Comparison of ENCODE assay signal across 23 mouse cellular contexts in genomic region chr17:62775401-62775800, GRCm38 (mm10).
A peak's percentile ranks its signal among the peaks of the same experiment; 100 is the strongest.
DNase-seq lines count a peak whose midpoint lies in the region; ATAC-seq and TF ChIP-seq lines count a peak whose summit lies in the region.
"Had no signal": no experiment of that assay in that cellular context is flagged by ENCODE, and none has a peak within 500 bp of the region (broad histone marks: within the 10 kb centered on the region; RNA-seq: fewer than 3 reads in every experiment).

No protein-coding gene starts in this region.

- H3K4me1 ChIP-seq in midbrain, embryonic 10.5 days = peaks cover 54% of the 10 kb centered on the region
- H3K4me1 ChIP-seq in midbrain, postnatal 0 days (ENCODE audit: insufficient read depth, low read length) = no peaks in the 10 kb centered on the region
- peaks cover 21% of the 10 kb centered on the region for H3K4me1 ChIP-seq in intestine, embryonic 16.5 days (ENCODE audit: control insufficient read depth, insufficient read depth, low read length)
- peaks cover 30% of the 10 kb centered on the region for H3K4me1 ChIP-seq in stomach, embryonic 16.5 days (ENCODE audit: control insufficient read depth, insufficient read depth, low read length)

- H3K36me3 ChIP-seq in midbrain, embryonic 10.5 days = 0 out of 2 replicates have a peak, but pooled peaks cover 2% of the 10 kb centered on the region
- no peaks in the 10 kb centered on the region for H3K36me3 ChIP-seq in midbrain, postnatal 0 days (ENCODE audit: insufficient read depth, low read length)
- H3K36me3 ChIP-seq in intestine, embryonic 16.5 days (ENCODE audit: control insufficient read depth, insufficient read depth, low read length) = no peaks in the 10 kb centered on the region
- no peaks in the 10 kb centered on the region for H3K36me3 ChIP-seq in stomach, embryonic 16.5 days (ENCODE audit: control insufficient read depth, insufficient read depth, low read length)
- H3K36me3 ChIP-seq: embryonic facial prominence, embryonic 12.5 days; forebrain, embryonic 12.5 days; G1E; heart, embryonic 10.5 days; hindbrain, embryonic 13.5 days had no signal

- TF ChIP-seq CTCF in midbrain, postnatal 0 days (IDR thresholded peaks at IDR 0.05) = no peak

- H3K9me3 ChIP-seq in midbrain, embryonic 10.5 days (replicated peaks) = no peaks in the 10 kb centered on the region
- no peaks in the 10 kb centered on the region for H3K9me3 ChIP-seq in midbrain, postnatal 0 days (ENCODE audit: low read length)
- H3K9me3 ChIP-seq in intestine, embryonic 16.5 days (ENCODE audit: control insufficient read depth, low read length) = no peaks in the 10 kb centered on the region
- H3K9me3 ChIP-seq in stomach, embryonic 16.5 days (replicated peaks; ENCODE audit: control insufficient read depth, low read length) = no peaks in the 10 kb centered on the region
- H3K9me3 ChIP-seq: embryonic facial prominence, embryonic 12.5 days; forebrain, embryonic 12.5 days; heart, embryonic 10.5 days; hindbrain, embryonic 13.5 days had no signal

- H3K9ac ChIP-seq in midbrain, postnatal 0 days (replicated peaks; ENCODE audit: low read length, poor library complexity, severe bottlenecking) = no peak overlapping the region
- H3K9ac ChIP-seq in intestine, embryonic 16.5 days (ENCODE audit: low read depth, low read length) = no peak overlapping the region
- no peak overlapping the region for H3K9ac ChIP-seq in stomach, embryonic 16.5 days (ENCODE audit: low read length)
- H3K9ac ChIP-seq: embryonic facial prominence, embryonic 12.5 days; forebrain, embryonic 12.5 days; hindbrain, embryonic 13.5 days had no signal

- peaks cover 14% of the 10 kb centered on the region; the same call in 1 of the 2 replicates for H3K27me3 ChIP-seq in midbrain, embryonic 10.5 days (ENCODE audit: low read depth, poor library complexity, severe bottlenecking)
- H3K27me3 ChIP-seq in midbrain, postnatal 0 days (ENCODE audit: insufficient read depth, low read length) = no peaks in the 10 kb centered on the region
- H3K27me3 ChIP-seq in intestine, embryonic 16.5 days (replicated peaks; ENCODE audit: control insufficient read depth, insufficient read depth, low read length) = no peaks in the 10 kb centered on the region
- H3K27me3 ChIP-seq in stomach, embryonic 16.5 days (ENCODE audit: control insufficient read depth, insufficient read depth, low read length) = no peaks in the 10 kb centered on the region
- H3K27me3 ChIP-seq: embryonic facial prominence, embryonic 12.5 days; forebrain, embryonic 12.5 days; hindbrain, embryonic 13.5 days had no signal

- no peak overlapping the region for H3K4me3 ChIP-seq in midbrain, embryonic 10.5 days
- no peak overlapping the region for H3K4me3 ChIP-seq in midbrain, postnatal 0 days (ENCODE audit: low read depth, low read length)
- H3K4me3 ChIP-seq in intestine, embryonic 16.5 days (ENCODE audit: low read length) = no peak overlapping the region
- no peak overlapping the region for H3K4me3 ChIP-seq in stomach, embryonic 16.5 days (replicated peaks; ENCODE audit: low read length)
- H3K4me3 ChIP-seq: embryonic facial prominence, embryonic 12.5 days; forebrain, embryonic 12.5 days; gastrocnemius, adult 2 months; heart, embryonic 10.5 days; hindbrain, embryonic 13.5 days had no signal

- ATAC-seq in midbrain, postnatal 0 days (ENCODE audit: low FRiP score) = no peak
- ATAC-seq in intestine, embryonic 16.5 days = no peak
- ATAC-seq in stomach, embryonic 16.5 days (ENCODE audit: insufficient read depth, low FRiP score) = no peak
- ATAC-seq in erythroblast, adult 5-6 weeks (replicated peaks; ENCODE audit: low FRiP score, poor library complexity, severe bottlenecking) = no peak
- ATAC-seq: CD4-positive, CD25-positive, alpha-beta regulatory T cell, adult 4 months; forebrain, embryonic 16.5 days; hindbrain, postnatal 0 days had no signal

- no peak for DNase-seq in midbrain, embryonic 10.5 days (ENCODE audit: low spot score)
- no peak for DNase-seq in midbrain, postnatal 0 days (ENCODE audit: low spot score)
- no peak for DNase-seq in ovary, adult 18-20 months (ENCODE audit: low spot score)
- DNase-seq: adrenal gland, adult 8-10 months; adrenal gland, postnatal 36 days; B cell, adult 2 months; cerebellum, adult 11 months; cerebellum, adult 8-10 months; cerebellum, postnatal 14 days; gastrocnemius, adult 2 months; gastrocnemius, postnatal 25 days; heart, postnatal 10 days had no signal

- H3K4me2 ChIP-seq in midbrain, postnatal 0 days (ENCODE audit: low read depth, low read length, poor library complexity, severe bottlenecking) = no peak overlapping the region
- no peak overlapping the region for H3K4me2 ChIP-seq in intestine, embryonic 16.5 days (ENCODE audit: low read depth, low read length)
- no peak overlapping the region for H3K4me2 ChIP-seq in stomach, embryonic 16.5 days (ENCODE audit: low read depth, low read length)
- H3K4me2 ChIP-seq: embryonic facial prominence, embryonic 12.5 days; forebrain, embryonic 12.5 days; hindbrain, embryonic 13.5 days had no signal

- WGBS in midbrain, embryonic 10.5 days = 85% methylated on average over 5 of the region's 5 CpGs
- WGBS in midbrain, postnatal 0 days = 92% methylated on average over 5 of the region's 5 CpGs
- 79% methylated on average over 5 of the region's 5 CpGs for WGBS in intestine, embryonic 16.5 days
- 83% methylated on average over 5 of the region's 5 CpGs for WGBS in stomach, embryonic 16.5 days

- H3K27ac ChIP-seq in midbrain, embryonic 10.5 days (replicated peaks) = 0 out of 2 replicates have a peak overlapping the region, but pooled peaks have one; percentile 9
- H3K27ac ChIP-seq in midbrain, postnatal 0 days (ENCODE audit: low read depth, low read length) = no peak overlapping the region
- H3K27ac ChIP-seq in intestine, embryonic 16.5 days (ENCODE audit: low read length) = peak overlapping the region; percentile 39
- peak overlapping the region; percentile 43; the same call in 1 of the 2 replicates for H3K27ac ChIP-seq in stomach, embryonic 16.5 days (ENCODE audit: low read length)
- H3K27ac ChIP-seq: embryonic facial prominence, embryonic 12.5 days; forebrain, embryonic 12.5 days; gastrocnemius, adult 2 months; heart, embryonic 10.5 days; hindbrain, embryonic 13.5 days; hindbrain, postnatal 0 days had no signal
